Mouse (Mus musculus) embryonic facial prominence, embryonic 12.5 days (tissue): ENCODE measurements around the gene Dcaf11. TPM values are rescaled to one million over a fixed set of nuclear protein-coding genes. Genes with fewer than 3 reads are reported as not detected.

Experiments
- ATAC-seq: fragments of 200-750 bp; cut with Nextera tagmentation; 2 replicates; pipeline ENCODE4 v1.8.0; 2017; ENCODE audit not compliant: insufficient number of reproducible peaks, insufficient read depth, low FRiP score, low TSS enrichment
- H3K27ac ChIP-seq: fragments of 300-500 bp; sonication (generic); 2 replicates; pipeline ENCODE4 v1.5.1; 2016; ENCODE audit warnings: mild to moderate bottlenecking
- H3K27me3 ChIP-seq: fragments of 300-500 bp; sonication (generic); 2 replicates; pipeline ENCODE4 v1.6.1; 2016; ENCODE audit warnings: mild to moderate bottlenecking, moderate library complexity
- H3K36me3 ChIP-seq: fragments of 300-500 bp; sonication (generic); 2 replicates; pipeline ENCODE4 v1.6.1; 2016; ENCODE audit warnings: mild to moderate bottlenecking
- H3K4me1 ChIP-seq: fragments of 300-500 bp; sonication (generic); 2 replicates; pipeline ENCODE4 v1.6.1; 2016
- H3K4me2 ChIP-seq: fragments of 300-500 bp; sonication (generic); replicated peaks from 2 replicates; pipeline ENCODE4 v1.6.1; 2016; ENCODE audit warnings: mild to moderate bottlenecking, moderate library complexity
- H3K4me3 ChIP-seq: fragments of 300-500 bp; sonication (generic); 2 replicates; pipeline ENCODE4 v1.5.1; 2016; ENCODE audit warnings: mild to moderate bottlenecking
- H3K9ac ChIP-seq: fragments of 300-500 bp; sonication (generic); 2 replicates; pipeline ENCODE4 v1.6.1; 2016; ENCODE audit warnings: mild to moderate bottlenecking, moderate library complexity
- H3K9me3 ChIP-seq: fragments of 300-500 bp; sonication (generic); 2 replicates; pipeline ENCODE4 v1.6.1; 2016; ENCODE audit warnings: mild to moderate bottlenecking, moderate library complexity
- WGBS: fragments of 180-500 bp; shearing (Covaris S2); methylation state at CpG from one replicate; pipeline ENCODE4 v1.1.7; 2016; 5-methylcytosine and 5-hydroxymethylcytosine counted together
- polyA plus RNA-seq: library from polyadenylated mRNA; unstranded; fragments of >200 nt; fragmentation: Nextera tagmentation; extraction: Ambion mirVana; gene quantifications from 2 replicates; pipeline ENCODE4 v1.2.1, GENCODE M21; 2016

Gene Dcaf11
- polyA plus RNA-seq, 1 experiment from 2014 or later: 71.3 TPM

- H3K27ac ChIP-seq: no peak overlapping the region
- no peaks in the 10 kb centered on the region for H3K9me3 ChIP-seq
- peaks cover 6% of the 10 kb centered on the region; the same call in 1 of the 2 replicates for H3K27me3 ChIP-seq
- H3K9ac ChIP-seq: no peak overlapping the region
- no peak overlapping the region for H3K4me3 ChIP-seq
- no peaks in the 10 kb centered on the region for H3K4me1 ChIP-seq
- ATAC-seq: no peak
- no peak overlapping the region for H3K4me2 ChIP-seq
- WGBS: 25% methylated on average over 3 of the region's 3 CpGs
- H3K36me3 ChIP-seq: no peaks in the 10 kb centered on the region
Observed at GRCm38 (mm10) chr14:55527940-55528339, 31.9 kb upstream of the Dcaf11 start.

GRCm38 (mm10) chr14:55536116-55536745 lies 23.6 kb upstream of the Dcaf11 start:
- Histone ChIP-seq H3K4me3 (no peak overlapping the region), H3K9ac (no peak overlapping the region), H3K4me1 (peaks cover 6% of the 10 kb centered on the region), H3K4me2 (no peak overlapping the region), H3K27ac (no peak overlapping the region), H3K27me3 (no peaks in the 10 kb centered on the region), H3K36me3 (no peaks in the 10 kb centered on the region), H3K9me3 (no peaks in the 10 kb centered on the region)
- WGBS: 49% methylated on average over 6 of the region's 6 CpGs
- ATAC-seq: no peak

- Histone ChIP-seq H3K9ac (peak within 1 kb of the TSS; percentile 70), H3K4me1 (peaks cover 11% of the 10 kb centered on the region), H3K27ac (peak within 1 kb of the TSS; percentile 84), H3K9me3 (no peaks in the 10 kb centered on the region), H3K4me3 (peak within 1 kb of the TSS; percentile 57), H3K27me3 (no peaks in the 10 kb centered on the region), H3K36me3 (peaks cover 20% of the 10 kb centered on the region), H3K4me2 (peak within 1 kb of the TSS; percentile 75)
- 0% methylated on average over 32 of the region's 32 CpGs for WGBS
- ATAC-seq: peak; percentile 89
Observed at GRCm38 (mm10) chr14:55540067-55540786, 19.6 kb upstream of the Dcaf11 start, which contains the start of gene Pck2. Pck2 (plus strand) TSS chr14:55540266.

DNA sequence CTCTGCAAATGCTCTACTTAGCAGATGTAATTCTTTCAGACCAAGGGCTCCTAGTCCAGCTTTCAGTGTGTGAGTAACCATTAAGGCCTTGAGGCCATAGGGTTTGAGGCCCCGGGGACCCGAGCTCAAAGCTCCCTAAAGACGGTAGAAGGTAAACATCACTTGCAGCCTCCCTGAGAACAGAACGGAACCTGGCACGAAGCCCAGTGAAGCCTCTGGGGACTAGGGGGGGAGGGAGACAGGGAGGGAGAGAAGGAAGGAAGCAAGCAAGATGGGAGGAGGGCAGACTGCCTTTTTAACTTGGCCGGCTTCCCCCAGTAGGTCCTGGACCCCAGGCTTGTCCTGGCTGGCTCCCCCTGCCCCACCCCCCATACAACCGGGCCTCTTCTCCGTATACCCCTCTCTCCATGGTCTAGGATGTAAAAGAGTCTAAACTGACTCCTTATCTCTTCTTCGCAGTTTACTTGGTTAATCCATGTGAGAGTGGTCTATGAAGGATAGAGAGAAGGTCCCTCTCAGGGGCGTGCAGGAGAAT lies 19.0 kb upstream of the Dcaf11 start:
- H3K27ac ChIP-seq: peak overlapping the region; percentile 84
- peak; percentile 42 for ATAC-seq

DNA sequence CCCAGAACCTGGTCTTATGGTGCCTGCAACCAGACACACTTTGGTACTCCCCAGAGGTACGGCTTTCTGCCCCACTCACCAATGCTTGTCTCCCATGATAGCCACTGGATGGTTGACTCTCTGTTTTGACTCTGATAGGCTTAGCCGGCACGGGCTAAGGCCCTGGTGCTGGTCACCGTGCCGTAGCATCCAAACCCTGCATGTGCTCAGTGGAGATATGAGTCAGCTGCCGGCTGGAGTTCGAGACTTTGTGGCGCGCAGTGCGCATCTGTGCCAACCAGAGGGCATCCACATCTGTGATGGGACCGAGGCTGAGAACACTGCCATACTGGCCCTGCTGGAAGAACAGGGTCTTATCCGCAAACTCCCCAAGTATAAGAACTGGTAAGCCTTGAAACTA lies 17.5 kb upstream of the Dcaf11 start:
- H3K4me3 ChIP-seq: no peak overlapping the region
- H3K27ac ChIP-seq: no peak overlapping the region
- H3K4me2 ChIP-seq: no peak overlapping the region
- WGBS: 97% methylated on average over 12 of the region's 12 CpGs
- no peaks in the 10 kb centered on the region for H3K9me3 ChIP-seq
- no peak for ATAC-seq
- peaks cover 11% of the 10 kb centered on the region for H3K4me1 ChIP-seq
- no peak overlapping the region for H3K9ac ChIP-seq
- H3K36me3 ChIP-seq: peaks cover 29% of the 10 kb centered on the region
- no peaks in the 10 kb centered on the region for H3K27me3 ChIP-seq

More for the DNA sequence above, 19.0 kb upstream of the Dcaf11 start:
- peak overlapping the region; percentile 57 for H3K4me3 ChIP-seq
- H3K9me3 ChIP-seq: no peaks in the 10 kb centered on the region
- H3K36me3 ChIP-seq: peaks cover 26% of the 10 kb centered on the region
- no peaks in the 10 kb centered on the region for H3K27me3 ChIP-seq
- 7% methylated on average over 10 of the region's 10 CpGs for WGBS
- peaks cover 11% of the 10 kb centered on the region for H3K4me1 ChIP-seq
- H3K9ac ChIP-seq: peak overlapping the region; percentile 70
- peak overlapping the region; percentile 75 for H3K4me2 ChIP-seq

GRCm38 (mm10) chr14:55544334-55544733 lies 15.5 kb upstream of the Dcaf11 start:
- H3K27ac ChIP-seq: no peak overlapping the region
- H3K4me2 ChIP-seq: no peak overlapping the region
- 86% methylated on average over 9 of the region's 9 CpGs for WGBS
- no peaks in the 10 kb centered on the region for H3K9me3 ChIP-seq
- ATAC-seq: no peak
- no peak overlapping the region for H3K4me3 ChIP-seq
- H3K27me3 ChIP-seq: no peaks in the 10 kb centered on the region
- no peak overlapping the region for H3K9ac ChIP-seq
- H3K36me3 ChIP-seq: peaks cover 49% of the 10 kb centered on the region
- peaks cover 11% of the 10 kb centered on the region for H3K4me1 ChIP-seq

GRCm38 (mm10) chr14:55550191-55550590 lies 9.6 kb upstream of the Dcaf11 start:
- no peak for ATAC-seq
- no peaks in the 10 kb centered on the region for H3K9me3 ChIP-seq
- H3K27ac ChIP-seq: no peak overlapping the region
- no peaks in the 10 kb centered on the region for H3K27me3 ChIP-seq
- no peak overlapping the region for H3K4me2 ChIP-seq
- H3K4me1 ChIP-seq: no peaks in the 10 kb centered on the region
- 86% methylated on average over 6 of the region's 6 CpGs for WGBS
- peaks cover 29% of the 10 kb centered on the region for H3K36me3 ChIP-seq
- H3K9ac ChIP-seq: no peak overlapping the region
- H3K4me3 ChIP-seq: no peak overlapping the region

- Histone ChIP-seq H3K27ac (no peak overlapping the region), H3K9ac (no peak overlapping the region), H3K27me3 (no peaks in the 10 kb centered on the region), H3K36me3 (peaks cover 20% of the 10 kb centered on the region), H3K9me3 (no peaks in the 10 kb centered on the region), H3K4me1 (no peaks in the 10 kb centered on the region), H3K4me3 (no peak overlapping the region), H3K4me2 (no peak overlapping the region)
- no peak for ATAC-seq
- 75% methylated on average over 5 of the region's 5 CpGs for WGBS
Observed at GRCm38 (mm10) chr14:55551347-55551746, 8.5 kb upstream of the Dcaf11 start.

GRCm38 (mm10) chr14:55551794-55552193 lies 8.0 kb upstream of the Dcaf11 start:
- Histone ChIP-seq H3K27ac (no peak overlapping the region), H3K4me2 (no peak overlapping the region), H3K9me3 (no peaks in the 10 kb centered on the region), H3K4me3 (no peak overlapping the region), H3K4me1 (peaks cover 2% of the 10 kb centered on the region; the same call in 1 of the 2 replicates), H3K27me3 (no peaks in the 10 kb centered on the region), H3K9ac (no peak overlapping the region), H3K36me3 (peaks cover 20% of the 10 kb centered on the region)
- 94% methylated on average over 8 of the region's 8 CpGs for WGBS
- no peak for ATAC-seq

- H3K9me3 ChIP-seq: no peaks in the 10 kb centered on the region
- no peaks in the 10 kb centered on the region for H3K36me3 ChIP-seq
- H3K9ac ChIP-seq: no peak overlapping the region
- H3K27ac ChIP-seq: no peak overlapping the region
- no peaks in the 10 kb centered on the region for H3K27me3 ChIP-seq
- no peak overlapping the region for H3K4me2 ChIP-seq
- peaks cover 6% of the 10 kb centered on the region; the same call in 1 of the 2 replicates for H3K4me1 ChIP-seq
- H3K4me3 ChIP-seq: no peak overlapping the region
- ATAC-seq: no peak
Observed at GRCm38 (mm10) chr14:55554635-55555034, 5.2 kb upstream of the Dcaf11 start.

GRCm38 (mm10) chr14:55555788-55556187 lies 4.0 kb upstream of the Dcaf11 start:
- ATAC-seq: no peak
- H3K4me1 ChIP-seq: peaks cover 6% of the 10 kb centered on the region; the same call in 1 of the 2 replicates
- no peaks in the 10 kb centered on the region for H3K36me3 ChIP-seq
- H3K4me3 ChIP-seq: no peak overlapping the region
- 79% methylated on average over 3 of the region's 3 CpGs for WGBS
- H3K27me3 ChIP-seq: no peaks in the 10 kb centered on the region
- no peak overlapping the region for H3K27ac ChIP-seq
- no peak overlapping the region for H3K9ac ChIP-seq
- no peak overlapping the region for H3K4me2 ChIP-seq
- H3K9me3 ChIP-seq: no peaks in the 10 kb centered on the region

- Histone ChIP-seq H3K36me3 (no peaks in the 10 kb centered on the region), H3K4me3 (no peak overlapping the region), H3K9ac (no peak overlapping the region), H3K4me2 (no peak overlapping the region), H3K4me1 (peaks cover 16% of the 10 kb centered on the region), H3K9me3 (no peaks in the 10 kb centered on the region), H3K27me3 (no peaks in the 10 kb centered on the region), H3K27ac (no peak overlapping the region)
- 28% methylated on average over 5 of the region's 5 CpGs for WGBS
- no peak for ATAC-seq
Observed at GRCm38 (mm10) chr14:55557003-55557402, 2.8 kb upstream of the Dcaf11 start.
